Mouse (Mus musculus) spleen, adult 2 months (tissue): Measurements from ENCODE around the gene Gm10912.

Experiments
- CTCF ChIP-seq: fragments of 200-500 bp; IDR thresholded peaks from 2 replicates; pipeline ENCODE4 v1.5.1; 2011; ENCODE audit warnings: mild to moderate bottlenecking, inconsistent platforms; ENCODE audit not compliant: insufficient read depth, insufficient read length, insufficient replicate concordance; ENCODE audit errors: extremely low read depth
- POLR2A ChIP-seq: fragments of 200-500 bp; IDR thresholded peaks from 2 replicates; pipeline ENCODE4 v1.6.1; 2011; ENCODE audit warnings: low read depth, low read length, inconsistent platforms

DNA sequence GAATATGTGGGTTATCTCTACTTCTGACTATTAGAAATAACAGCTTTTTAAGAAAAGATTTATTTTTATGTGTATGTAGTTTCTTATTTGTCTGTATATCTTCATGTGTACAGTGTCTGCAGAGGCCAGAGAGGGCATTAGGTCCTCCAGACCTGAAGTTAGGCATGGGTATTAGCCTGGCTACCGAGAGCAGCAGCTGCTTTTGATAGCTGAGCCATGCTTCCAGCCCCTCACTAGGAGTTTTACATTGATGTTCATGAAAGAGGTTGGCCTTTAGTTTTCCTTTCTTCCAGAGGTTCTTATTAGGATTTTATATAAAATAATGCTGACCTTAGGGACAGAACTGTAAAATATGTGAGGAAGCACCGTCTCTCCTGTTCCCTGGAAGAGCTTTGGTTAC lies 27.4 kb upstream of the Gm10912 start:
- TF ChIP-seq CTCF (no peak), POLR2A (no peak)
